Mouse (Mus musculus): ENCODE results near the gene Abcc9.

The Abcc9 gene

DNA sequence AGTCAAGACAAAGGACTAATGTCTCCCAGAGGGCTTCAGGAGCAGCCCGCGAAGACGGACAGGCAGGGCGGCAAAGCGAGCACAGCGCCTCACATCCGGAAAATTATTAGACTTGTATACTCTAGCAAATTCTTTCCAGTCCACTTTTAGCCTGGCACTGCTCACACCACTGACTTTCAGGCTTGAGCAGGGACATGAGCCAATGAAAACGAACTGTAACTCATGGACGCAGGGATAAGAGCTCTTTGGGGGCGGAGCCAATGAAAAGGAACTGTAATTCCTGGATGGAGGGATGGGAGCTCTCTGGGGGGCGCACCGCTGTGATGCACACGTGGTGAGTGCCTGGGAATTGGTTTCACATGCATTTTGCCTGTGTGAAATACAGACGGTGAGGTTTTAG lies 157.0 kb downstream of the Abcc9 start:
- Histone ChIP-seq H3K4me1 (replicated peaks; ENCODE audit: low read depth, low read length) (peaks cover 6% of the 10 kb centered on the region), H3K27me3 (ENCODE audit: insufficient read depth, low read length) (peaks cover 6% of the 10 kb centered on the region; the same call in 1 of the 2 replicates), H3K4me3 (replicated peaks; ENCODE audit: low read length) (peak overlapping the region; percentile 10; the same call in 1 of the 2 replicates), H3K9me3 (ENCODE audit: low read length) (no peaks in the 10 kb centered on the region), H3K36me3 (ENCODE audit: insufficient read depth, low read length) (no peaks in the 10 kb centered on the region)
- TF ChIP-seq NANOG (IDR thresholded peaks at IDR 0.05; ENCODE audit: borderline replicate concordance, low read length) (no peak), POU5F1 (IDR thresholded peaks at IDR 0.05; ENCODE audit: borderline replicate concordance, low read length) (no peak), CTCF (conservative IDR thresholded peaks at IDR 0.05; ENCODE audit: low read length) (no peak)

DNA sequence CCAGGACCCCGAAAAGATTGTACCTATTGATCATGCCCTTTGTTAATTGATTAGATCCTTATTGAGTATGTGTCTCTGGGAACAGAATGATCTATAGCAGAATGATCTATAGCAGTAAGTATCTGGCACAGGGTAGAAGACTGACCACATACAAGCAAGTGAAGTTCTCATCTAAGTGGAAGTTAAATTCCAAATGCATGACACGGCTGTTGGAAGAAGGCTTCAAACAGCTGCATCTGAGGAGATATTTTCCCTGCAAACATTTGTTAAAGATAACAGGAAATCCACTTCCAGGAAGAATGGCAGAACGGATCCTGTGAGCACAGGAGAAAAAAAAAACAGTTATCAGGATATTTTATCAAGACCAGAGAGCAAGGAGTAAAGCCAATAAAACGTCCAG lies 158.5 kb downstream of the Abcc9 start:
- TF ChIP-seq NANOG (IDR thresholded peaks at IDR 0.05; ENCODE audit: borderline replicate concordance, low read length): no peak
- no peak for TF ChIP-seq CTCF (conservative IDR thresholded peaks at IDR 0.05; ENCODE audit: low read length)
- TF ChIP-seq POU5F1 (IDR thresholded peaks at IDR 0.05; ENCODE audit: borderline replicate concordance, low read length): no peak
- Histone ChIP-seq H3K4me1 (replicated peaks; ENCODE audit: low read depth, low read length) (peaks cover 6% of the 10 kb centered on the region), H3K4me3 (replicated peaks; ENCODE audit: low read length) (no peak overlapping the region), H3K36me3 (ENCODE audit: insufficient read depth, low read length) (no peaks in the 10 kb centered on the region), H3K27me3 (ENCODE audit: insufficient read depth, low read length) (peaks cover 8% of the 10 kb centered on the region; the same call in 1 of the 2 replicates), H3K9me3 (ENCODE audit: low read length) (no peaks in the 10 kb centered on the region)

DNA sequence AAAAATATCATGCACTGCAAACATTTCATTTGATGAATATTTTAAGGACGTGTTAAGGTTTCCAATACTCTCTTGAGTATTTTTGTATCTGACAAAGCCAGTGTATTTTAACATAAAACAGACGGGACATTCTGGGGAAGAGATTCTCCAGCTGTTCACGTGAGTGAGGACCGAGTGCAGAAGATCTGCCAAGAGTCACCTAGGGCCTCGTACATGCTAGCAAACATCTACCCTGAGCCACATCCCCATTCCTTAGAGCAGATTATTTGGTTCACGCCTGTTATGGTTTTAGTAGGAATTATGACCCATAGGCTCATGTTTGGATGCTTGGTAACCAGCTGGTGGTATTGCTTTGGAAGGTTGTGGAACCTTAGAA lies 159.3 kb downstream of the Abcc9 start:
- TF ChIP-seq CTCF (conservative IDR thresholded peaks at IDR 0.05; ENCODE audit: low read length) (no peak), POU5F1 (IDR thresholded peaks at IDR 0.05; ENCODE audit: borderline replicate concordance, low read length) (no peak), NANOG (IDR thresholded peaks at IDR 0.05; ENCODE audit: borderline replicate concordance, low read length) (no peak)
- no peaks in the 10 kb centered on the region for H3K36me3 ChIP-seq (ENCODE audit: insufficient read depth, low read length)
- peaks cover 8% of the 10 kb centered on the region; the same call in 1 of the 2 replicates for H3K27me3 ChIP-seq (ENCODE audit: insufficient read depth, low read length)
- H3K4me3 ChIP-seq (replicated peaks; ENCODE audit: low read length): no peak overlapping the region
- H3K4me1 ChIP-seq (replicated peaks; ENCODE audit: low read depth, low read length): peaks cover 6% of the 10 kb centered on the region
- no peaks in the 10 kb centered on the region for H3K9me3 ChIP-seq (ENCODE audit: low read length)

DNA sequence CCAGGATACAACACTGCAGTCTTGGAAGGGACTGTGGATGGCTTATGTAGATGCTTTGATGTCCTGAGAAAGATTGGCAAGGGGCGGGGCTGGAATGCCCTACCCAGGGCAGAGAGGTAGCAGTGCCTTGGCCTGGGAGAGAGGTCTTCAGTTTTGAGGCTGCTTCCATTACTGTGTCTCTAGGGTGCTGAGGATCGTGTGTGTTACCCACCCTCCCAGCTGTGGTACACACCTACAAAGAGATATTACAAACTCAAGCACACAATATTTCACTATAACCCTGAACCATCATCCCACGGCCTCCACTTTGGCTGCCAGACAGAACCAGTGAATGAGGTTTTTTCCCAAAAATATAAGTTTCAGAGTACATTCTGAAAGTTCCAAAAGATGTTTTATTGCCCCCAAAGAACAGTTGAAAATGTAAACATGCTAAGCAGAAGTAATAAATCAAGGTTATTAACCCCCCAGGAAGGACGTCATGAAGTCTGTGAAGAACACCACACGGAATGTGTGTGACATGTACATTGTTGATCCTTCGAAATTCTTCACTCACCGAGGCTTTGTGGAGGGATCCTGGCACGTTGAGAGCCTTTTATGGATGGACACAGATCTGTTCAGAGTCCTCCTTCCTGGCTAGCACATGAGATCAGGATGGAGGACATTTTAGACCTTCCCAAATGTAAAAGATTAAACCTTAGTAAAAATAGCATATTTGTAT lies 159.9 kb downstream of the Abcc9 start:
- Histone ChIP-seq H3K4me3 (replicated peaks; ENCODE audit: low read length) (no peak overlapping the region), H3K4me1 (replicated peaks; ENCODE audit: low read depth, low read length) (peaks cover 6% of the 10 kb centered on the region), H3K27me3 (ENCODE audit: insufficient read depth, low read length) (peaks cover 9% of the 10 kb centered on the region), H3K36me3 (ENCODE audit: insufficient read depth, low read length) (no peaks in the 10 kb centered on the region), H3K9me3 (ENCODE audit: low read length) (no peaks in the 10 kb centered on the region)
- TF ChIP-seq CTCF (conservative IDR thresholded peaks at IDR 0.05; ENCODE audit: low read length) (no peak), POU5F1 (IDR thresholded peaks at IDR 0.05; ENCODE audit: borderline replicate concordance, low read length) (no peak), NANOG (IDR thresholded peaks at IDR 0.05; ENCODE audit: borderline replicate concordance, low read length) (no peak)

DNA sequence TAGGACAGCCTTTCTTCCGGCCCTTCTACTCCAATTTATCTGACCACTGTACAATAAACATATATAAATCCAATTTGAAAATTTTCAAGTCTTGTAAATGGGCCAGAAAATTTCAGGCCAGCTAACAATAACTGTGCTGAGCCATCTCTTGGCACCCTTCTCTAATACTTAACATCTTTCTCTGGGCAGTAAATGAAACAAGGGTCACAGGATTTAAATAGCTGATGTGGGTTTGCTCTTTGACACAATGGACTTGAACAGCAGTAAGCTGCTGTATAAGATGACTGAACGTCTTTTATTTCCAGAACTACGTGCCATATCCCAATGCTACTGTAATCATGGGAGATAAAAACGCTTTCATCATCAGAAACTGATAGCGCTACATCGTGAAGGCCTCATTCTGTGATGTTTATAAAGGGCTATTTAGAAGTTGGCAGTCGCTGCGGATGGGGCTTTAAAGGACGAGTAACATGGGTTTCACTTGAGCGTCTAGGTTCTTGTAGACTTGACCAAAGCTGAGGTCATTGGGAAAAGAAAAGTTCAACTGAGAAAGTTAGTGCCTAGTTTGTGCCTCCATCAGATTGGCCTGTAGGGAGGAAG lies 161.5 kb downstream of the Abcc9 start:
- TF ChIP-seq POU5F1 (IDR thresholded peaks at IDR 0.05; ENCODE audit: borderline replicate concordance, low read length) (no peak), CTCF (conservative IDR thresholded peaks at IDR 0.05; ENCODE audit: low read length) (no peak), NANOG (IDR thresholded peaks at IDR 0.05; ENCODE audit: borderline replicate concordance, low read length) (no peak)
- no peaks in the 10 kb centered on the region for H3K9me3 ChIP-seq (ENCODE audit: low read length)
- H3K4me3 ChIP-seq (replicated peaks; ENCODE audit: low read length): no peak overlapping the region
- H3K36me3 ChIP-seq (ENCODE audit: insufficient read depth, low read length): no peaks in the 10 kb centered on the region
- peaks cover 13% of the 10 kb centered on the region for H3K27me3 ChIP-seq (ENCODE audit: insufficient read depth, low read length)
- H3K4me1 ChIP-seq (replicated peaks; ENCODE audit: low read depth, low read length): peaks cover 6% of the 10 kb centered on the region

DNA sequence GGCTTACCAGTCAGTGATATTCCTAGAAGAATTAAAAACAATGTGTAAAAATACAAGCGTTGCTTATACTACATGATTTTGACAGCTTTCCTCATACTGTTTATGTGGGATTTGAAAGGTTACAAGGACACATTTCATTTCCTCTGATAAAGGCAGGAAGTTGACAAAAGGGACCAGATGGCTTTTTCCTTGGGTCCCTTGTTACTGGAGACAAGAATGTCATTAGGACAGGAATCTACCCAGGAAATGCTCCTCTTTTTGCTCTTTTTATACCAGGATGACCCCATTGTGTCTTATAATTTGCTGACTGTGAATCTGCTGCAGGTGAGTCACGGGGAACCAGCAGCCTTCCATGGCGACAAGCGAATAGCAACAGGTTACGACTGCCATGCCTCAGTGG lies 162.0 kb downstream of the Abcc9 start:
- Histone ChIP-seq H3K4me1 (replicated peaks; ENCODE audit: low read depth, low read length) (peaks cover 3% of the 10 kb centered on the region), H3K36me3 (ENCODE audit: insufficient read depth, low read length) (no peaks in the 10 kb centered on the region), H3K4me3 (replicated peaks; ENCODE audit: low read length) (no peak overlapping the region), H3K27me3 (ENCODE audit: insufficient read depth, low read length) (peaks cover 13% of the 10 kb centered on the region), H3K9me3 (ENCODE audit: low read length) (no peaks in the 10 kb centered on the region)
- no peak for TF ChIP-seq POU5F1 (IDR thresholded peaks at IDR 0.05; ENCODE audit: borderline replicate concordance, low read length)
- no peak for TF ChIP-seq CTCF (conservative IDR thresholded peaks at IDR 0.05; ENCODE audit: low read length)
- TF ChIP-seq NANOG (IDR thresholded peaks at IDR 0.05; ENCODE audit: borderline replicate concordance, low read length): no peak

DNA sequence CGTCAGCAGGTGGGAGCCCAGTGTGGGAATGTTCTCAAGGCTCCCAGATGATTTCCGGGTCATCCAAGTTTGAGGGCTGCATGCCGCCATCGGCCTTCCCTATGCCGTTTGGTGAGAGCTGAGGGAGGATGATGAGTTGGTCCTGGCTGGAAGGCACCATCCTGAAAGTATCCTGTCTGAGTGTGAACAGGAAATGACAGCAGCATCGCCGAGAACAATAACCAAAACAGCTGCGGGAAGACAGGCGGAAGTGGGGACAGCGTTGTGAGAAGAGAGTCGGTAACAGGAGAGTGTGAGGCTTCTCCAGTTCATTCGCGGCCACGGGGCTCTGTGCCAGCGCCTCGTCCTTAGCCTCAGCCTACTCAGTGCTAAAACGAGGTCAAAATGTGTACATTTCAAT lies 163.6 kb downstream of the Abcc9 start:
- Histone ChIP-seq H3K27me3 (ENCODE audit: insufficient read depth, low read length) (peaks cover 6% of the 10 kb centered on the region), H3K4me1 (replicated peaks; ENCODE audit: low read depth, low read length) (no peaks in the 10 kb centered on the region; the same call in 1 of the 2 replicates), H3K36me3 (ENCODE audit: insufficient read depth, low read length) (no peaks in the 10 kb centered on the region), H3K4me3 (replicated peaks; ENCODE audit: low read length) (no peak overlapping the region), H3K9me3 (ENCODE audit: low read length) (no peaks in the 10 kb centered on the region)
- TF ChIP-seq POU5F1 (IDR thresholded peaks at IDR 0.05; ENCODE audit: borderline replicate concordance, low read length): no peak
- no peak for TF ChIP-seq NANOG (IDR thresholded peaks at IDR 0.05; ENCODE audit: borderline replicate concordance, low read length)
- TF ChIP-seq CTCF (conservative IDR thresholded peaks at IDR 0.05; ENCODE audit: low read length): no peak
